Mouse (Mus musculus) cerebellum, adult 11-12 months (tissue): ENCODE data around the gene Plac1.
"Not testable (repeated sequence)": the region's sequence is repeated elsewhere in the genome, so short reads cannot be mapped to it uniquely, and the experiment has no call there.

Experiments used
- DNase-seq: peaks from one replicate; pipeline ENCODE4 v3.0.0; 2022

Plac1 gene

GRCm38 (mm10) chrX:53240011-53240410 is at the start of gene Plac1:
Plac1 (minus strand) TSS chrX:53240111.
- DNase-seq, result no peak

GRCm38 (mm10) chrX:53287924-53288323 is 48.0 kb upstream of the Plac1 start:
- no peak for DNase-seq

- no peak for DNase-seq
Observed at GRCm38 (mm10) chrX:53273124-53273523, 33.2 kb upstream of the Plac1 start, which contains the start of gene Fam122c. Fam122c (plus strand) TSS chrX:53273424.

- DNase-seq, result not testable (repeated sequence)
Observed at GRCm38 (mm10) chrX:53271628-53272027, 31.7 kb upstream of the Plac1 start.

GRCm38 (mm10) chrX:53270063-53270432 is 30.1 kb upstream of the Plac1 start:
- DNase-seq, result no peak

GRCm38 (mm10) chrX:53269289-53270062 is 29.6 kb upstream of the Plac1 start, which contains the start of gene Fam122b:
Fam122b (minus strand) TSS chrX:53269805.
- DNase-seq, result peak; percentile 91

GRCm38 (mm10) chrX:53268856-53269255 is 28.9 kb upstream of the Plac1 start:
- peak; percentile 54 for DNase-seq

GRCm38 (mm10) chrX:53266186-53266585 is 26.3 kb upstream of the Plac1 start:
- DNase-seq, result no peak

GRCm38 (mm10) chrX:53255195-53255594 is 15.3 kb upstream of the Plac1 start:
- DNase-seq, result no peak

GRCm38 (mm10) chrX:53237971-53238370 is 1.9 kb downstream of the Plac1 start:
- no peak for DNase-seq

- no peak for DNase-seq
Observed at GRCm38 (mm10) chrX:53236404-53236803, 3.5 kb downstream of the Plac1 start.

GRCm38 (mm10) chrX:53233689-53234088 is 6.2 kb downstream of the Plac1 start:
- no peak for DNase-seq

- no peak for DNase-seq
Observed at GRCm38 (mm10) chrX:53231965-53232364, 7.9 kb downstream of the Plac1 start.

- DNase-seq, result no peak
Observed at GRCm38 (mm10) chrX:53224353-53224944, 15.5 kb downstream of the Plac1 start.

GRCm38 (mm10) chrX:53220855-53221254 is 19.1 kb downstream of the Plac1 start:
- DNase-seq, result no peak

GRCm38 (mm10) chrX:53214557-53215229 is 25.2 kb downstream of the Plac1 start:
- DNase-seq, result no peak

GRCm38 (mm10) chrX:53213838-53214237 is 26.1 kb downstream of the Plac1 start:
- DNase-seq, result no peak

GRCm38 (mm10) chrX:53212485-53212884 is 27.4 kb downstream of the Plac1 start:
- no peak for DNase-seq

GRCm38 (mm10) chrX:53211756-53212483 is 28.0 kb downstream of the Plac1 start:
- no peak for DNase-seq

GRCm38 (mm10) chrX:53209431-53209830 is 30.5 kb downstream of the Plac1 start:
- DNase-seq, result no peak

GRCm38 (mm10) chrX:53204690-53205311 is 35.1 kb downstream of the Plac1 start:
- no peak for DNase-seq

- no peak for DNase-seq
Observed at GRCm38 (mm10) chrX:53201616-53202015, 38.3 kb downstream of the Plac1 start.

GRCm38 (mm10) chrX:53197681-53198080 is 42.2 kb downstream of the Plac1 start:
- DNase-seq, result no peak
